Mouse (Mus musculus): ENCODE measurements at regions not wholly inside any gene's neighbourhood (a gene's known extent, or its start where the extent isn't known, plus 50 kb on each side); places are given as distances from the start of the nearest gene placed in this dataset.

DNA sequence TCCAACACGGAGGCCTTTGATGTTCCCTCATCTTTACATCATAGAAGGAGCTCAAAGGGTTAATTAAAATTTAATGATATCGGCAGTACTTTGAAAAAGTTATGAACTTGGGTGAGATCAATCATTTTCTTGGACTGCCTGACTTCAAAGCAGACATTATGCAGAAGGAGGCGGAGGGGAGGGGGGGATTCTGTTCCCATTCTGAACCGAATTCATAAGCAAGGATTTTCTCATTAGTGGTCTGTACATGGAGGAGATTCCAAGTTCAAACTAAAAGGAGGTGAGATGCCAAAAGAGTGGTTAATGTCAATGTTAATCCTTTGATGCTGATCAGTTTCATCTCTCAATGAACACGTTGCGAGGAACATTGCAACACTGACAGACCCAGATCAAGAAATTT, 1110.7 kb upstream of the Tenm2 start:
- Histone ChIP-seq H3K4me2 (replicated peaks) (no peak overlapping the region), H3K27me3 (no peaks in the 10 kb centered on the region), H3K36me3 (no peaks in the 10 kb centered on the region), H3K9me3 (no peaks in the 10 kb centered on the region), H3K9ac (no peak overlapping the region), H3K4me1 (no peaks in the 10 kb centered on the region), H3K4me3 (no peak overlapping the region), H3K27ac (no peak overlapping the region)
- 62% methylated on average over 6 of the region's 6 CpGs for WGBS
- no peak for ATAC-seq (ENCODE audit: low FRiP score, low read depth)

GRCm38 (mm10) chr11:38335411-38335810, 1099.6 kb upstream of the Tenm2 start:
- no peaks in the 10 kb centered on the region for H3K9me3 ChIP-seq
- no peak overlapping the region for H3K4me3 ChIP-seq
- 88% methylated on average over 3 of the region's 3 CpGs for WGBS

DNA sequence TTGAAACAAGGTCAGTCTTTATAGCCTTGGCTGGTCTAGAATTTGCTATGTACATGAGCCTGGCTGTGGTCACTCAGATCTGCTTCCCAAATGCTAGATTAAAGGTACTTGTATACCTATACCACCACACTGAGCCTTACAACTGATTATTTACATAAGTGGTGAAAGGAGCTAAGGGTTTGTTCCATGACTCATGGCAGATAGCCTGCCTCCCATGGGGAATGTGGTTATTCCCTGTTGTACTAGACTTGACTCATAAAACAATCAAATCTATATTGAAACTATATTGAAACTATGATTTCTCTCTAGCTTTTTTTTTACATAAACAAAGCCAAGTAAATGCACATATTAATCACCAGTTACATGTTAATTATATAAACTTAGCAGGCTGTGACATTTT, 1061.9 kb upstream of the Tenm2 start:
- no peak for ATAC-seq (ENCODE audit: low FRiP score, low read depth)
- no peak overlapping the region for H3K4me3 ChIP-seq
- H3K4me2 ChIP-seq (replicated peaks) = no peak overlapping the region
- no peaks in the 10 kb centered on the region for H3K9me3 ChIP-seq
- H3K27me3 ChIP-seq = no peaks in the 10 kb centered on the region
- H3K4me1 ChIP-seq = no peaks in the 10 kb centered on the region
- H3K9ac ChIP-seq = no peak overlapping the region
- no peaks in the 10 kb centered on the region for H3K36me3 ChIP-seq
- no peak overlapping the region for H3K27ac ChIP-seq

More at GRCm38 (mm10) chr11:38335411-38335810, 1099.6 kb upstream of the Tenm2 start:
- H3K4me1 ChIP-seq = no peaks in the 10 kb centered on the region
- no peak overlapping the region for H3K9ac ChIP-seq
- no peak overlapping the region for H3K27ac ChIP-seq
- no peaks in the 10 kb centered on the region for H3K27me3 ChIP-seq
- no peak overlapping the region for H3K4me2 ChIP-seq (replicated peaks)
- no peaks in the 10 kb centered on the region for H3K36me3 ChIP-seq
- ATAC-seq (ENCODE audit: low FRiP score, low read depth) = no peak

DNA sequence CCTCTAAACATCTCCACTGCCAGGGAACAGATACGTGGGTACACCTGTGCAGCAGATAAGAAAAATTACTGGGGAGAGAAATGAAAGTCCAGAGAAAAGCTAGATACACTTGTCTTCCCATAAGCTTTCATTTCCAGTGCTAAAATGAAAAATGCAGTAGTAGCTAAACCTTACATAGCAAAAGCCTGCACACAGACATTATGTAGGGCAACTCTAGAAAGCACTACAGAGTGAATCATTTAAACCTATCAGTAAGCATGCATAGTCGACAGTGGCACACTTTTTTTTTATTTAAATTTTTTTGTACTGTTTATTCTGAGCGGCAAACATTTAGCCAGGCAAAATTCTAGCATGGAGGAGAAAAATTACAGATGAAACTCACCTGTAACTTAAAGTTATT, 1055.5 kb upstream of the Tenm2 start:
- no peaks in the 10 kb centered on the region for H3K4me1 ChIP-seq
- H3K4me3 ChIP-seq = no peak overlapping the region
- no peaks in the 10 kb centered on the region for H3K9me3 ChIP-seq
- no peak overlapping the region for H3K4me2 ChIP-seq (replicated peaks)
- no peak overlapping the region for H3K27ac ChIP-seq
- H3K27me3 ChIP-seq = no peaks in the 10 kb centered on the region
- H3K36me3 ChIP-seq = no peaks in the 10 kb centered on the region
- WGBS = 70% methylated on average over 3 of the region's 3 CpGs
- no peak overlapping the region for H3K9ac ChIP-seq
- no peak for ATAC-seq (ENCODE audit: low FRiP score, low read depth)

DNA sequence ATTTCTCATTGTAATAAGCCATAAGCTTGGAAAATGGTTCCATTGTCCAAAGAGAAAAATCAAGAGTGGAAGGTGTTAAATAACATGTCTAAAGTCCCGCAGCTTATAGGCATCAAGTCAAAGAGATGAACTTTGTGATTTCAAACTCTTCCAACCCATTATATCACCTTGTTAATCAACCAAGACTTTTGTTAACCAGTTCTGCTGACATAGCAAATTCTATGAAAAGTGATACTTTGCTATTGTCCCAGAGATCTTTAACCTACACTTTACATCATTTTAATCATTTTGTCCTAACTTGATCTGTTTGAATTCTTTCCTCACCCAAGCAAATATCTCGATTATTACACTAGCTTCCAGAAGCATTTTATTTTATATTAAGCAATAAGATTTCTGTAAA, 1045.2 kb upstream of the Tenm2 start:
- Histone ChIP-seq H3K9me3 (no peaks in the 10 kb centered on the region), H3K27ac (no peak overlapping the region), H3K4me2 (replicated peaks) (no peak overlapping the region), H3K4me3 (no peak overlapping the region), H3K36me3 (no peaks in the 10 kb centered on the region), H3K4me1 (no peaks in the 10 kb centered on the region), H3K9ac (no peak overlapping the region), H3K27me3 (no peaks in the 10 kb centered on the region)
- WGBS = 80% methylated on average over 2 of the region's 2 CpGs
- ATAC-seq (ENCODE audit: low FRiP score, low read depth) = no peak
